Mouse (Mus musculus) 3134 (cell line): ENCODE measurements around the gene Dnttip1.
"Not testable (repeated sequence)": the region's sequence is repeated elsewhere in the genome, so short reads cannot be mapped to it uniquely, and the experiment has no call there.

Experiments used
- DNase-seq: peaks from one replicate; pipeline ENCODE4 v3.0.0-alpha.2; 2011; ENCODE audit warnings: low spot score; ENCODE audit not compliant: insufficient read length; ENCODE audit errors: extremely low read depth

The Dnttip1 gene

GRCm38 (mm10) chr2:164745843-164746479 is at the start of gene Dnttip1, which contains the start of gene Wfdc3:
Gene Dnttip1, plus strand, starts transcription at chr2:164745983.
Gene Wfdc3, minus strand, starts transcription at chr2:164745931.
- peak; percentile 90 for DNase-seq

- DNase-seq = no peak
Measured at GRCm38 (mm10) chr2:164698201-164698600, 47.6 kb upstream of the Dnttip1 start, which contains the start of gene Spint4. Gene Spint4, plus strand, starts transcription at chr2:164698501.

- DNase-seq = no peak
Measured at GRCm38 (mm10) chr2:164700959-164701358, 44.8 kb upstream of the Dnttip1 start.

- DNase-seq = peak; percentile 28
Measured at GRCm38 (mm10) chr2:164701761-164702160, 44.0 kb upstream of the Dnttip1 start.

- DNase-seq = no peak
Measured at GRCm38 (mm10) chr2:164704235-164704634, 41.5 kb upstream of the Dnttip1 start.

GRCm38 (mm10) chr2:164705328-164705727 is 40.5 kb upstream of the Dnttip1 start:
- no peak for DNase-seq

- DNase-seq = no peak
Measured at GRCm38 (mm10) chr2:164705991-164706390, 39.8 kb upstream of the Dnttip1 start.

GRCm38 (mm10) chr2:164715005-164715404 is 30.8 kb upstream of the Dnttip1 start, which contains the start of gene Spint5:
Gene Spint5, plus strand, starts transcription at chr2:164715305.
- DNase-seq = no peak

- not testable (repeated sequence) for DNase-seq
Measured at GRCm38 (mm10) chr2:164716194-164716786, 29.5 kb upstream of the Dnttip1 start.

- DNase-seq = no peak
Measured at GRCm38 (mm10) chr2:164723276-164723675, 22.5 kb upstream of the Dnttip1 start.

- no peak for DNase-seq
Measured at GRCm38 (mm10) chr2:164725895-164726619, 19.7 kb upstream of the Dnttip1 start.

GRCm38 (mm10) chr2:164731719-164732118 is 14.1 kb upstream of the Dnttip1 start:
- no peak for DNase-seq

GRCm38 (mm10) chr2:164733259-164733658 is 12.5 kb upstream of the Dnttip1 start:
- no peak for DNase-seq

- DNase-seq = no peak
Measured at GRCm38 (mm10) chr2:164734839-164735238, 10.9 kb upstream of the Dnttip1 start.

- no peak for DNase-seq
Measured at GRCm38 (mm10) chr2:164735446-164735845, 10.3 kb upstream of the Dnttip1 start.

GRCm38 (mm10) chr2:164737377-164738090 is 8.2 kb upstream of the Dnttip1 start:
- DNase-seq = no peak

- no peak for DNase-seq
Measured at GRCm38 (mm10) chr2:164739876-164740275, 5.9 kb upstream of the Dnttip1 start.

GRCm38 (mm10) chr2:164744987-164745386 is 796 bp upstream of the Dnttip1 start:
- no peak for DNase-seq

GRCm38 (mm10) chr2:164746693-164747092 is 910 bp downstream of the Dnttip1 start:
- DNase-seq = no peak

GRCm38 (mm10) chr2:164748191-164748590 is 2.4 kb downstream of the Dnttip1 start:
- DNase-seq = no peak

GRCm38 (mm10) chr2:164748991-164749390 is 3.2 kb downstream of the Dnttip1 start:
- peak; percentile 48 for DNase-seq
